ENCODE assay signal across 24 mouse cellular contexts in the genomic region with DNA sequence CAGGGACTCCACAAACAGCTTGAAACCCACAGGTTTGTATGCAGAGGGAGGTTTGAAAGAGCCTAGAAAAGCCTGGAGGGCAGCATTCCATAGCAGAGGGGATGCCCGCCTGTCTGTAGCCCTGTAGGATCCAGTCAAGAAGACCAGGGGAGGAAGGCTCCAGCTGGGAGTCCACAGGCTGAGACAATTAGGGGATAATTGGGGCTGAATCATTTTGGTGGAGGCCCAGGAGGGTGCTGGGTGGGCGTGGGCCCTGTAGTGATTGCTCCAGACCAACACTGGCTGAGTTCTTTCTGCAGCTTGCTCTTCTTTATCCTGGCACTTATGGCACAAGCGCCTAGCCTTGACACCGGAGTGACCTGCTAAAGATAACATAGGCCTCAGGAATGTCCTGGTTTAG. TPM values are rescaled to one million over a fixed set of nuclear protein-coding genes. Genes with fewer than 3 reads are reported as not detected.
A peak's percentile ranks its signal among the peaks of the same experiment; 100 is the strongest.
DNase-seq lines count a peak whose midpoint lies in the region; ATAC-seq lines count a peak whose summit lies in the region.
"Had no signal": no experiment of that assay in that cellular context is flagged by ENCODE, and none has a peak within 500 bp of the region (broad histone marks: within the 10 kb centered on the region; RNA-seq: fewer than 3 reads in every experiment).

No protein-coding gene starts in this region.

- ATAC-seq in forebrain, embryonic 12.5 days (ENCODE audit: low FRiP score) = no peak
- ATAC-seq in forebrain, embryonic 13.5 days = no peak
- ATAC-seq in limb, embryonic 12.5 days (ENCODE audit: insufficient number of reproducible peaks, insufficient read depth, low FRiP score, low TSS enrichment, low read depth) = no peak
- no peak for ATAC-seq in embryonic facial prominence, embryonic 14.5 days (ENCODE audit: low read depth)
- ATAC-seq: hindbrain, embryonic 16.5 days; intestine, embryonic 15.5 days; liver, postnatal 0 days; lung, postnatal 0 days had no signal

- no peak overlapping the region for H3K4me3 ChIP-seq in forebrain, embryonic 12.5 days (replicated peaks)
- no peak overlapping the region for H3K4me3 ChIP-seq in forebrain, embryonic 13.5 days
- H3K4me3 ChIP-seq in limb, embryonic 12.5 days (replicated peaks) = no peak overlapping the region
- no peak overlapping the region for H3K4me3 ChIP-seq in limb, embryonic 10.5 days
- no peak overlapping the region for H3K4me3 ChIP-seq in embryonic facial prominence, embryonic 14.5 days (ENCODE audit: low read depth, low read length)
- H3K4me3 ChIP-seq: heart, adult 2 months; intestine, embryonic 15.5 days; layer of hippocampus, adult 2 months had no signal

- H3K27me3 ChIP-seq in forebrain, embryonic 12.5 days = peaks cover 21% of the 10 kb centered on the region
- 0 out of 2 replicates have a peak, but pooled peaks cover 4% of the 10 kb centered on the region for H3K27me3 ChIP-seq in forebrain, embryonic 13.5 days
- H3K27me3 ChIP-seq in limb, embryonic 12.5 days = peaks cover 21% of the 10 kb centered on the region
- peaks cover 58% of the 10 kb centered on the region for H3K27me3 ChIP-seq in limb, embryonic 10.5 days (ENCODE audit: low read depth, poor library complexity, severe bottlenecking)
- no peaks in the 10 kb centered on the region for H3K27me3 ChIP-seq in embryonic facial prominence, embryonic 14.5 days (replicated peaks; ENCODE audit: control insufficient read depth, insufficient read depth, low read length)

- no peak overlapping the region for H3K27ac ChIP-seq in forebrain, embryonic 12.5 days
- H3K27ac ChIP-seq in forebrain, embryonic 13.5 days = no peak overlapping the region
- 0 out of 2 replicates have a peak overlapping the region, but pooled peaks have one; percentile 13 for H3K27ac ChIP-seq in limb, embryonic 12.5 days
- H3K27ac ChIP-seq in limb, embryonic 10.5 days = no peak overlapping the region
- peak overlapping the region; percentile 65 for H3K27ac ChIP-seq in embryonic facial prominence, embryonic 14.5 days (replicated peaks; ENCODE audit: low read depth, low read length)
- H3K27ac ChIP-seq: heart, adult 2 months; intestine, embryonic 15.5 days; layer of hippocampus, adult 2 months; macrophage had no signal

- H3K36me3 ChIP-seq in forebrain, embryonic 12.5 days (replicated peaks) = no peaks in the 10 kb centered on the region
- no peaks in the 10 kb centered on the region for H3K36me3 ChIP-seq in forebrain, embryonic 13.5 days (ENCODE audit: poor library complexity, severe bottlenecking)
- H3K36me3 ChIP-seq in limb, embryonic 12.5 days = no peaks in the 10 kb centered on the region
- H3K36me3 ChIP-seq in limb, embryonic 10.5 days = no peaks in the 10 kb centered on the region
- H3K36me3 ChIP-seq in embryonic facial prominence, embryonic 14.5 days (ENCODE audit: control insufficient read depth, insufficient read depth, low read length) = no peaks in the 10 kb centered on the region
- H3K36me3 ChIP-seq: intestine, embryonic 15.5 days had no signal

- DNase-seq in limb, embryonic 10.5 days (ENCODE audit: low spot score) = no peak
- peak; percentile 55 for DNase-seq in NIH3T3 (ENCODE audit: low read depth)
- no peak for DNase-seq in embryonic facial prominence, embryonic 14.5 days (ENCODE audit: low spot score)
- no peak for DNase-seq in urinary bladder, adult 18-20 months (ENCODE audit: low spot score in 2 of 2)
- no peak for DNase-seq in thymus, adult 18-20 months
- DNase-seq: adrenal gland, adult 2 months; cerebellum, adult 11-12 months; cerebellum, postnatal 14 days; gastrocnemius, postnatal 14 days; heart, adult 2 months; kidney, adult 9 months; kidney, postnatal 25 days; liver, postnatal 0 days; right cerebral cortex, postnatal 14 days; spleen, adult 18-20 months; thymus, postnatal 36 days had no signal

- H3K9me3 ChIP-seq in forebrain, embryonic 12.5 days = no peaks in the 10 kb centered on the region
- no peaks in the 10 kb centered on the region for H3K9me3 ChIP-seq in forebrain, embryonic 13.5 days (replicated peaks)
- H3K9me3 ChIP-seq in limb, embryonic 12.5 days = no peaks in the 10 kb centered on the region
- no peaks in the 10 kb centered on the region for H3K9me3 ChIP-seq in limb, embryonic 10.5 days (replicated peaks)
- no peaks in the 10 kb centered on the region for H3K9me3 ChIP-seq in embryonic facial prominence, embryonic 14.5 days (ENCODE audit: control insufficient read depth, low read length)
- H3K9me3 ChIP-seq: intestine, embryonic 15.5 days had no signal

- 41% methylated on average over 4 of the region's 4 CpGs for WGBS in forebrain, embryonic 12.5 days
- WGBS in forebrain, embryonic 13.5 days = 38% methylated on average over 4 of the region's 4 CpGs
- WGBS in limb, embryonic 12.5 days = 65% methylated on average over 4 of the region's 4 CpGs
- 51% methylated on average over 4 of the region's 4 CpGs for WGBS in limb, embryonic 10.5 days
- 30% methylated on average over 3 of the region's 4 CpGs for WGBS in embryonic facial prominence, embryonic 14.5 days

- 0 out of 2 replicates have a peak overlapping the region, but pooled peaks have one; percentile 7 for H3K9ac ChIP-seq in forebrain, embryonic 12.5 days
- no peak overlapping the region for H3K9ac ChIP-seq in forebrain, embryonic 13.5 days
- H3K9ac ChIP-seq in limb, embryonic 12.5 days (replicated peaks) = no peak overlapping the region
- 0 out of 2 replicates have a peak overlapping the region, but pooled peaks have one; percentile 9 for H3K9ac ChIP-seq in embryonic facial prominence, embryonic 14.5 days (ENCODE audit: low read depth, low read length)
- H3K9ac ChIP-seq: intestine, embryonic 15.5 days; liver, postnatal 0 days had no signal

- peaks cover 43% of the 10 kb centered on the region for H3K4me1 ChIP-seq in forebrain, embryonic 12.5 days
- H3K4me1 ChIP-seq in forebrain, embryonic 13.5 days = peaks cover 51% of the 10 kb centered on the region
- H3K4me1 ChIP-seq in limb, embryonic 12.5 days (replicated peaks) = peaks cover 68% of the 10 kb centered on the region
- H3K4me1 ChIP-seq in limb, embryonic 10.5 days = peaks cover 52% of the 10 kb centered on the region
- H3K4me1 ChIP-seq in embryonic facial prominence, embryonic 14.5 days (ENCODE audit: control insufficient read depth, insufficient read depth, low read length) = peaks cover 71% of the 10 kb centered on the region

- H3K4me2 ChIP-seq in forebrain, embryonic 12.5 days = no peak overlapping the region
- H3K4me2 ChIP-seq in forebrain, embryonic 13.5 days = no peak overlapping the region
- H3K4me2 ChIP-seq in limb, embryonic 12.5 days = no peak overlapping the region
- no peak overlapping the region for H3K4me2 ChIP-seq in embryonic facial prominence, embryonic 14.5 days (ENCODE audit: low read depth, low read length)
- H3K4me2 ChIP-seq: intestine, embryonic 15.5 days had no signal

RNA-seq across cellular contexts. Expression of gene Mn1, which starts 18.7 kb away (rescaled TPM):
- polyA plus RNA-seq in forebrain, embryonic 12.5 days (2016; fragmentation: Nextera tagmentation; extraction: Ambion mirVana) = 55.8 and 62.6 TPM in 2 replicates
- polyA plus RNA-seq in forebrain, embryonic 13.5 days (2015; fragmentation: Nextera tagmentation; extraction: Ambion mirVana) = 81.0 and 89.3 TPM in 2 replicates
- polyA plus RNA-seq in limb, embryonic 12.5 days (2016; fragmentation: Nextera tagmentation; extraction: Ambion mirVana) = 14.9 and 15.0 TPM in 2 replicates
- 7.4 and 13.1 TPM in 2 replicates for polyA plus RNA-seq in limb, embryonic 10.5 days (2016; fragmentation: Nextera tagmentation; extraction: Ambion mirVana)
- polyA plus RNA-seq in embryonic facial prominence, embryonic 14.5 days (2014; fragmentation: Nextera tagmentation; extraction: Ambion mirVana) = 29.1 and 33.3 TPM in 2 replicates
- polyA plus RNA-seq: macrophage had no signal

Comparison
In these comparisons a context has a peak if more than half of its experiments do, and no peak if none do; other contexts are left out.
1. H3K27ac ChIP-seq: peak in limb, embryonic 12.5 days (single experiment) and embryonic facial prominence, embryonic 14.5 days (single experiment); none in forebrain, embryonic 12.5 days (single experiment), forebrain, embryonic 13.5 days (single experiment) and limb, embryonic 10.5 days (single experiment).
2. H3K9ac ChIP-seq: peak in forebrain, embryonic 12.5 days (single experiment) and embryonic facial prominence, embryonic 14.5 days (single experiment); none in forebrain, embryonic 13.5 days (single experiment) and limb, embryonic 12.5 days (single experiment).